Mouse (Mus musculus): Measurements from ENCODE around the gene Rcan1.

DNA sequence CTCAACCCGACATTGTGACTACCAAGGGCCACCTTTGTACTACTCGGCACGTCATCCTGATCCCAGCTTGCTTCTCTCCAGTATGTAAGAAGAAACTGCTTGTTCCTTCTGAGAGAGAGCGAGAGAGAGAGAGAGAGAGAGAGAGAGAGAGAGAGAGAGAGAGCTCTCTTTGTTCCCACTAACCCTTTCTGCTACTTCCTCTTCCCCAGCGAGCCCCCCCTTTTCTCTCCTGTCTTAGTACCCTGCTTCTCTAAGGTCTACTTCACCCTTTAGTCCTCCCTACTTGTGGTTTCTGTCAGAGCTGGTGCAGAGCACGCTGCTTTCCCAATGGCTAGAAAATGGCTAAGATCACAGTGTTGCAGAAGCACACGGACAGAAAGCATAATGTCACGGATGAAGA is 30.4 kb downstream of the Rcan1 start:
- TF ChIP-seq MAX (IDR thresholded peaks at IDR 0.05; ENCODE audit: low read depth) (no peak), POLR2A (IDR thresholded peaks at IDR 0.05; ENCODE audit: insufficient read length, low read depth) (no peak), USF1 (IDR thresholded peaks at IDR 0.05; ENCODE audit: low read depth) (no peak), MYOD1 (IDR thresholded peaks at IDR 0.05; ENCODE audit: control insufficient read depth in 1 of 3, insufficient read length in 2 of 3, low read depth in 2 of 3) (no peak), SRF (IDR thresholded peaks at IDR 0.05; ENCODE audit: control insufficient read depth, insufficient read length, low read depth) (no peak)
